Mouse (Mus musculus) ES-Bruce4 (cell line): Measurements from ENCODE around the gene Esyt1. TPM values are rescaled to one million over a fixed set of nuclear protein-coding genes. Genes with fewer than 3 reads are reported as not detected.

Experiments used
- H3K27ac ChIP-seq: 2 replicates; pipeline ENCODE4 v1.5.1; 2012; ENCODE audit warnings: low read length, inconsistent platforms; ENCODE audit not compliant: insufficient read depth
- H3K27me3 ChIP-seq: 2 replicates; pipeline ENCODE4 v1.6.1; 2012; ENCODE audit warnings: mild to moderate bottlenecking, low read length, inconsistent platforms; ENCODE audit not compliant: control insufficient read depth, poor library complexity, insufficient read depth, severe bottlenecking
- H3K36me3 ChIP-seq: 2 replicates; pipeline ENCODE4 v1.6.1; 2012; ENCODE audit warnings: inconsistent platforms, mild to moderate bottlenecking, low read length, moderate library complexity; ENCODE audit not compliant: control insufficient read depth, poor library complexity, insufficient read depth, severe bottlenecking
- H3K4me1 ChIP-seq: one replicate; pipeline ENCODE4 v1.8.1; 2011; ENCODE audit warnings: low read length; ENCODE audit not compliant: control insufficient read depth, insufficient read depth
- H3K4me3 ChIP-seq: 2 replicates; pipeline ENCODE4 v1.5.1; 2011; ENCODE audit warnings: low read depth, mild to moderate bottlenecking, low read length
- H3K9ac ChIP-seq: 2 replicates; pipeline ENCODE4 v1.6.1; 2012; ENCODE audit warnings: low read depth, mild to moderate bottlenecking, inconsistent platforms; ENCODE audit not compliant: poor library complexity, severe bottlenecking
- H3K9me3 ChIP-seq: replicated peaks from 2 replicates; pipeline ENCODE4 v1.6.1; 2012; ENCODE audit warnings: mild to moderate bottlenecking, low read length, inconsistent platforms; ENCODE audit not compliant: control insufficient read depth, poor library complexity, insufficient read depth, severe bottlenecking
- CTCF ChIP-seq: IDR thresholded peaks from one replicate; pipeline ENCODE4 v1.8.1; 2011; ENCODE audit warnings: low read depth, low read length
- EP300 ChIP-seq: IDR thresholded peaks from 2 replicates; pipeline ENCODE4 v1.6.1; 2011; ENCODE audit warnings: low read depth, low read length; ENCODE audit not compliant: insufficient read depth
- POLR2A ChIP-seq: IDR thresholded peaks from one replicate; pipeline ENCODE4 v1.8.1; 2011; ENCODE audit warnings: low read length; ENCODE audit not compliant: insufficient read depth
- polyA plus RNA-seq: library from polyadenylated mRNA; stranded (reverse); fragments of >200 nt; gene quantifications from 2 replicates; pipeline ENCODE4 v1.2.4, GENCODE M21; 2011; ENCODE audit warnings: low read depth; ENCODE audit not compliant: missing spikeins, insufficient read depth, insufficient read length

The Esyt1 gene
- polyA plus RNA-seq, 1 experiment: 20.1 TPM

DNA sequence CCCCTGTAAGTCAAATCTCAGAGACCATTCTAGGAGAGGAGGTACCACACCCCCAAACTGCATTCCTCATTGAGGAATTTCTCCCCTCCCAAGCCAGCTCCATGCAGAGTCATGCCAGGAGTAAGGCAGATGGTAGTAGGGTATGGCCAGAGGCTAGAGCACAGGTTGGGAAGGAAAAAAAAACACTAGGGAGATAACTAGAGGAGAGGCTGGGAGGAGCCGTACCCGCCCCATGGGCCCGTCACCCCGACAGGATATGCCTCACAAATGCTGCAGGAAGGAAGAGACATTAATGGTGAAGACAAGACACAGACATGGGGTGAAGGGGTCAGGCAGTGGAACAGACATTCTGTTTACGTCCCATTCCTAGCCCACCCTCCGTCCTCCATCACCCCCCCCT is 34.2 kb downstream of the Esyt1 start:
- no peaks in the 10 kb centered on the region for H3K27me3 ChIP-seq
- no peaks in the 10 kb centered on the region for H3K9me3 ChIP-seq
- H3K36me3 ChIP-seq: peaks cover 16% of the 10 kb centered on the region
- H3K4me3 ChIP-seq: no peak overlapping the region
- H3K27ac ChIP-seq: no peak overlapping the region
- H3K9ac ChIP-seq: no peak overlapping the region
- peaks cover 5% of the 10 kb centered on the region for H3K4me1 ChIP-seq
- no peak for TF ChIP-seq POLR2A
- no peak for TF ChIP-seq CTCF
- no peak for TF ChIP-seq EP300

DNA sequence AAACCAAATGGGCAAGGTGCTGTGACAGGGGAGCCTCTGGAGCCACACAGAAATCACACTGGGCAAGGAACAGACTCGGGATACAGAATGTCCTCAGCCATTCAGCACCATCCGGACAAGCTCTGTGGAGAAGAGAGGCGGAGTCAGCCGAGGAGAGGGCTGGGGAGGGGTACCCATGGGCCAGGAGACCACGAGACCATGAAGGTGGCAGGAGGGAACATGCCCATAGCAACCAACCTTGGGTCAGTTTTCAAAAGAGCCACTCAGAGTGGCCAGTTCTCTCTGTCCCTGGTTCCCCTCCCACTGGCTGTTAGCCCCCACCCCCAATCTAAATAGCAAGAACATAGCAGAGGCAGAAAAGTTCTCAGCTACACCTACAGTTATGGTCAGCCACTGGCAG is 34.8 kb downstream of the Esyt1 start:
- Histone ChIP-seq H3K27ac (no peak overlapping the region), H3K4me3 (no peak overlapping the region), H3K9me3 (no peaks in the 10 kb centered on the region), H3K9ac (no peak overlapping the region), H3K27me3 (no peaks in the 10 kb centered on the region), H3K4me1 (peaks cover 5% of the 10 kb centered on the region), H3K36me3 (peaks cover 16% of the 10 kb centered on the region)
- TF ChIP-seq POLR2A (no peak), CTCF (no peak), EP300 (no peak)

DNA sequence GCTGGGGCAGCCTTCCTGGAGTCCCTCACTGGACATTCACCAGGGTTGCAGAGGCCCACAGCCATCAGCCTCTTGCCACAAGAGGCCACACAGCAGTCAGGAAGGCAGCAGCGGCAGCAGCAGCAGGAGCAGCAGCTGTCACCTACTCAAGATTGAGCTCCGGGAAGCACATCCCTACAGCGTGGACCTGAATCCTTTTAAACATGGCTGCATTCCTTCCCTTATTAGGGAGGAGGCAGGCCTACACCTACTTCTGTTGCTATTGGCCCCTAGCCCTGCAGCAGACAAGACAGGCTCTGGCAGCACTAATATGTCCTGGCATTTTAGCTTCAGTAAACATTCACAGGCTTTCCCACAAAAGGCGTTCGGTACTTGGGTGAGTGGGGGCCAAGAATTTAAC is 35.4 kb downstream of the Esyt1 start:
- peaks cover 16% of the 10 kb centered on the region for H3K36me3 ChIP-seq

DNA sequence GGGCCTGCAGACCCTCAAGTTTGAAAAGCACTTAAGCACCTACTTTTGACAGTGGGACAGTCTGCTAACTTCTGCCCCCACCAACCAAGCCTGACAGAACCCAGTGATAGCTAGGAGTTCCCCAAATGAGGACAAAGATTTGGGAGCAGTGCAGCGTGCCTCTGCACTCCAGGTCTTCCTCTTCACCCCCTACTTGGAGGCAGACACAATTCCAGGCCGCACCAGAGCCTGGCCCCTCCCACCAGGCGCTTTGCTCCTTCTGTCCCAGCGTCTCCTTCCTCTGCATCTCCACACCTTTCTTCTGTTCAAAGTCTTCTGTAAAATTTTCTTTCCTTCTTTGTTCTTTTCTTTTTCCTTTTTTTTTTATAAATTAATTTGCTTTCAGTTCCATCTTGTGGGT is 35.9 kb downstream of the Esyt1 start:
- Histone ChIP-seq H3K9ac (no peak overlapping the region), H3K4me1 (peaks cover 5% of the 10 kb centered on the region), H3K27me3 (no peaks in the 10 kb centered on the region), H3K9me3 (no peaks in the 10 kb centered on the region), H3K27ac (peak overlapping the region; percentile 40), H3K4me3 (no peak overlapping the region), H3K36me3 (peaks cover 16% of the 10 kb centered on the region)
- TF ChIP-seq CTCF (no peak), POLR2A (no peak), EP300 (no peak)

More for the DNA sequence above, 35.4 kb downstream of the Esyt1 start:
- H3K9ac ChIP-seq: no peak overlapping the region
- H3K27ac ChIP-seq: no peak overlapping the region
- no peak overlapping the region for H3K4me3 ChIP-seq
- H3K27me3 ChIP-seq: no peaks in the 10 kb centered on the region
- H3K4me1 ChIP-seq: peaks cover 5% of the 10 kb centered on the region
- H3K9me3 ChIP-seq: no peaks in the 10 kb centered on the region
- TF ChIP-seq EP300 (no peak), POLR2A (no peak), CTCF (no peak)

DNA sequence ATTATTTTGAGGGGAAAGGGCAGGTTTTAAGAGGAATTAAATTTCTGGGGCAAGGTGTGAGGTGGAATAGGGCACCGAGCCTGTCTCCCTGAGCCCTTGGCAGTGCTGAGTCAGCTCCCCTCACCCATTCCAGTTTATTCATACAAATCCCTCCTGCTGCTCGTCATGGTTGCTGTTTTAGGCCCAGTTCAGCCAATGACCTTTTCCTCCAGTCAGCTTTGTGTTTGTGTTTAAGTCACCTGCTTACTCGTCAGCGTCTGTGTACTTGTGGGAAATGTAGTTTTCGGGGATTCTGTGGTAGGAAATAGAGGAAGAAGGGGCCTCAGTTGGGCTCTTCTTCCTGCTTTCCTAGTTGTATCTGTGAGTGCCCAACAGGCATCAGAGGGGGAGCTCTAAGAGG is 36.3 kb downstream of the Esyt1 start:
- Histone ChIP-seq H3K27ac (peak overlapping the region; percentile 40), H3K4me3 (no peak overlapping the region), H3K36me3 (peaks cover 16% of the 10 kb centered on the region), H3K27me3 (no peaks in the 10 kb centered on the region), H3K9ac (no peak overlapping the region), H3K9me3 (no peaks in the 10 kb centered on the region), H3K4me1 (peaks cover 5% of the 10 kb centered on the region)
- no peak for TF ChIP-seq EP300
- no peak for TF ChIP-seq POLR2A
- no peak for TF ChIP-seq CTCF

DNA sequence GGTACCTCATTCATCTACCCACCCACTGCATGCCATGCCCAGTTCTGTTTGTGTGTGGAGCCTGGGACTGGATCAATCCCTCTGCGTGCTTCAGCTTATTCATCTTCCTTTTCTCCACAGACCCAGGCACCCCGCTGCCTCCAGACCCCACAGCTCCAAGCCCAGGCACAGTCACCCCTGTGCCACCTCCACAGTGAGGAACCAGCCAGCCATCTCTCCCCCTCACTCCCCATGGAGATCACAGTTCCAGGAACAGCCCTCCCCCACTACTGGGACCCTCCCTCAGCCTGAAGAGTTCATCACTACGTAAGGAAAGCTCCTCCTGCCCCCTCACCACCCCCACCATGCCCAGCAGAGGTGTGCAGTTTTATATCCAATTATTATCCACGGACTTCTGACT is 36.9 kb downstream of the Esyt1 start:
- Histone ChIP-seq H3K36me3 (peaks cover 16% of the 10 kb centered on the region), H3K4me3 (no peak overlapping the region), H3K27me3 (no peaks in the 10 kb centered on the region), H3K4me1 (peaks cover 5% of the 10 kb centered on the region), H3K9me3 (no peaks in the 10 kb centered on the region), H3K27ac (no peak overlapping the region), H3K9ac (no peak overlapping the region)
- no peak for TF ChIP-seq POLR2A
- no peak for TF ChIP-seq EP300
- no peak for TF ChIP-seq CTCF
